Mouse (Mus musculus) left cerebral cortex, postnatal 10 days (tissue): ENCODE results near the gene Nagk. TPM values are rescaled to one million over a fixed set of nuclear protein-coding genes. Genes with fewer than 3 reads are reported as not detected.

Source experiments
- total RNA-seq, 2 experiments: library from RNA; stranded (reverse); gene quantifications; 2 replicates each; pipeline ENCODE4 v1.2.3; 2021

The Nagk gene
- total RNA-seq, 2 experiments from 2014 or later: 64.0 to 66.1 TPM

Other genes with a start within 250 kb of the Nagk start
- gene Stambp, start 222.3 kb upstream of the Nagk start, total RNA-seq: 10 to 100 TPM; 38.3 to 39.8 TPM
- under 1 TPM; 0.21 to 0.63 TPM for gene Clec4f, start 138.8 kb upstream of the Nagk start, total RNA-seq
- gene Cd207, start 117.1 kb upstream of the Nagk start, total RNA-seq: not detected
- gene Vax2, start 83.7 kb upstream of the Nagk start, total RNA-seq: not detected
- gene Atp6v1b1, start 52.0 kb upstream of the Nagk start, total RNA-seq: under 1 TPM; 0.18 to 0.32 TPM
- gene Ankrd53, start 32.3 kb upstream of the Nagk start, total RNA-seq: not detected
- 10 to 100 TPM; 43.1 to 50.6 TPM for gene Tex261, start 19.2 kb upstream of the Nagk start, total RNA-seq
- gene Paip2b, start 36.8 kb downstream of the Nagk start, total RNA-seq: 10 to 100 TPM; 50.5 to 55.9 TPM
- gene Zfp638, start 72.1 kb downstream of the Nagk start, total RNA-seq: 100 to 1,000 TPM; 120 to 121 TPM
- 1 to 10 TPM; 3.7 to 5.8 TPM for gene Dysf, start 213.6 kb downstream of the Nagk start, total RNA-seq